Mouse (Mus musculus): ENCODE measurements around the gene Brix1.
A peak's percentile ranks its signal among the peaks of the same experiment; 100 is the strongest.

Gene Brix1

GRCm38 (mm10) chr15:10460986-10461385, 24.8 kb downstream of the Brix1 start:
- DNase-seq (ENCODE audit: inconsistent ontology term) = no peak

- DNase-seq (ENCODE audit: inconsistent ontology term) = no peak
These were observed 38.6 kb downstream of the Brix1 start for GRCm38 (mm10) chr15:10447102-10447501.

GRCm38 (mm10) chr15:10442275-10442674, 43.5 kb downstream of the Brix1 start:
- DNase-seq (ENCODE audit: inconsistent ontology term) = peak; percentile 47

GRCm38 (mm10) chr15:10441493-10441892, 44.3 kb downstream of the Brix1 start:
- DNase-seq (ENCODE audit: inconsistent ontology term) = no peak

- no peak for DNase-seq (ENCODE audit: inconsistent ontology term)
These were observed 45.8 kb downstream of the Brix1 start for GRCm38 (mm10) chr15:10439963-10440362.

- DNase-seq (ENCODE audit: inconsistent ontology term) = no peak
These were observed 48.9 kb downstream of the Brix1 start for GRCm38 (mm10) chr15:10436893-10437292.

GRCm38 (mm10) chr15:10426545-10427266, 59.0 kb downstream of the Brix1 start:
- DNase-seq (ENCODE audit: inconsistent ontology term) = no peak

GRCm38 (mm10) chr15:10426124-10426523, 59.6 kb downstream of the Brix1 start:
- no peak for DNase-seq (ENCODE audit: inconsistent ontology term)
